Mouse (Mus musculus) spleen, adult 2 months (tissue): ENCODE results near the gene Erlin1.

Experiments used
- CTCF ChIP-seq: fragments of 200-500 bp; IDR thresholded peaks from 2 replicates; pipeline ENCODE4 v1.5.1; 2011; ENCODE audit warnings: mild to moderate bottlenecking, inconsistent platforms; ENCODE audit not compliant: insufficient read depth, insufficient read length, insufficient replicate concordance; ENCODE audit errors: extremely low read depth
- POLR2A ChIP-seq: fragments of 200-500 bp; IDR thresholded peaks from 2 replicates; pipeline ENCODE4 v1.6.1; 2011; ENCODE audit warnings: low read depth, low read length, inconsistent platforms

- TF ChIP-seq CTCF (no peak), POLR2A (no peak)
These were observed 39.6 kb downstream of the Erlin1 start for GRCm38 (mm10) chr19:44030024-44030423.
